Mouse (Mus musculus) neural tube, embryonic 11.5 days (tissue): ENCODE measurements around the gene Socs2. TPM values are rescaled to one million over a fixed set of nuclear protein-coding genes. Genes with fewer than 3 reads are reported as not detected.

ENCODE experiments used
- ATAC-seq: fragments of 200-750 bp; cut with Nextera tagmentation; 2 replicates; pipeline ENCODE4 v1.8.0; 2017; ENCODE audit warnings: moderate number of reproducible peaks, mild to moderate bottlenecking, moderate TSS enrichment, moderate library complexity; ENCODE audit not compliant: insufficient read depth, low FRiP score, low TSS enrichment
- DNase-seq: peaks from one replicate; pipeline ENCODE4 v3.0.0-alpha.2; 2015; ENCODE audit warnings: low spot score
- H3K27ac ChIP-seq: fragments of 300-500 bp; sonication (generic); 2 replicates; pipeline ENCODE4 v1.5.1; 2014; ENCODE audit warnings: low read depth, mild to moderate bottlenecking, low read length
- H3K27me3 ChIP-seq: fragments of 300-500 bp; sonication (generic); 2 replicates; pipeline ENCODE4 v1.6.1; 2014; ENCODE audit warnings: mild to moderate bottlenecking, low read length, mixed read lengths; ENCODE audit not compliant: control insufficient read depth, insufficient read depth
- H3K36me3 ChIP-seq: fragments of 300-500 bp; sonication (generic); 2 replicates; pipeline ENCODE4 v1.6.1; 2014; ENCODE audit warnings: mild to moderate bottlenecking, low read length, moderate library complexity, mixed read lengths; ENCODE audit not compliant: control insufficient read depth, insufficient read depth
- H3K4me1 ChIP-seq: fragments of 300-500 bp; sonication (generic); 2 replicates; pipeline ENCODE4 v1.6.1; 2014; ENCODE audit warnings: low read length, mixed read lengths; ENCODE audit not compliant: control insufficient read depth, insufficient read depth
- H3K4me2 ChIP-seq: fragments of 300-500 bp; sonication (generic); 2 replicates; pipeline ENCODE4 v1.6.1; 2014; ENCODE audit warnings: low read depth, mild to moderate bottlenecking, moderate library complexity
- H3K4me3 ChIP-seq: fragments of 300-500 bp; sonication (generic); 2 replicates; pipeline ENCODE4 v1.5.1; 2014; ENCODE audit warnings: low read depth, low read length
- H3K9ac ChIP-seq: fragments of 300-500 bp; sonication (generic); 2 replicates; pipeline ENCODE4 v1.6.1; 2014; ENCODE audit warnings: mild to moderate bottlenecking, low read length
- H3K9me3 ChIP-seq: fragments of 300-500 bp; sonication (generic); 2 replicates; pipeline ENCODE4 v1.6.1; 2016; ENCODE audit warnings: low read length; ENCODE audit not compliant: control insufficient read depth
- WGBS: fragments of 180-500 bp; shearing (Covaris S2); extraction: QIAGEN DNeasy Blood & Tissue Kit; methylation state at CpG from one replicate; pipeline ENCODE4 v1.1.7; 2014; 5-methylcytosine and 5-hydroxymethylcytosine counted together
- polyA plus RNA-seq: library from polyadenylated mRNA; unstranded; fragments of >200 nt; fragmentation: Nextera tagmentation; extraction: Ambion mirVana; gene quantifications from 2 replicates; pipeline ENCODE4 v1.2.1, GENCODE M21; 2014

The Socs2 gene
- polyA plus RNA-seq, 1 experiment from 2014 or later = 46.0 TPM

- WGBS = under 1% methylated on average over 61 of the region's 65 CpGs
- peak; percentile 76 for DNase-seq
- H3K4me3 ChIP-seq = peak overlapping the region; percentile 66
- H3K4me2 ChIP-seq = peak overlapping the region; percentile 85
- H3K27me3 ChIP-seq = peaks cover 3% of the 10 kb centered on the region; the same call in 1 of the 2 replicates
- no peaks in the 10 kb centered on the region for H3K36me3 ChIP-seq
- no peaks in the 10 kb centered on the region for H3K9me3 ChIP-seq
- peak overlapping the region; percentile 77 for H3K9ac ChIP-seq
- H3K4me1 ChIP-seq = peaks cover 4% of the 10 kb centered on the region; the same call in 1 of the 2 replicates
- peak overlapping the region; percentile 88 for H3K27ac ChIP-seq
- peak; percentile 27 for ATAC-seq
These were observed 1.2 kb downstream of the Socs2 start for GRCm38 (mm10) chr10:95415533-95416360.

GRCm38 (mm10) chr10:95415159-95415532 lies 1.8 kb downstream of the Socs2 start:
- H3K36me3 ChIP-seq = no peaks in the 10 kb centered on the region
- H3K27ac ChIP-seq = 0 out of 2 replicates have a peak overlapping the region, but pooled peaks have one; percentile 11
- peak overlapping the region; percentile 85 for H3K4me2 ChIP-seq
- 0% methylated on average over 15 of the region's 15 CpGs for WGBS
- peaks cover 3% of the 10 kb centered on the region; the same call in 1 of the 2 replicates for H3K27me3 ChIP-seq
- H3K4me1 ChIP-seq = peaks cover 4% of the 10 kb centered on the region; the same call in 1 of the 2 replicates
- H3K4me3 ChIP-seq = peak overlapping the region; percentile 66
- H3K9me3 ChIP-seq = no peaks in the 10 kb centered on the region
- DNase-seq (no peak), ATAC-seq (no peak; the same call in 1 of the 2 replicates)
- peak overlapping the region; percentile 77 for H3K9ac ChIP-seq

DNA sequence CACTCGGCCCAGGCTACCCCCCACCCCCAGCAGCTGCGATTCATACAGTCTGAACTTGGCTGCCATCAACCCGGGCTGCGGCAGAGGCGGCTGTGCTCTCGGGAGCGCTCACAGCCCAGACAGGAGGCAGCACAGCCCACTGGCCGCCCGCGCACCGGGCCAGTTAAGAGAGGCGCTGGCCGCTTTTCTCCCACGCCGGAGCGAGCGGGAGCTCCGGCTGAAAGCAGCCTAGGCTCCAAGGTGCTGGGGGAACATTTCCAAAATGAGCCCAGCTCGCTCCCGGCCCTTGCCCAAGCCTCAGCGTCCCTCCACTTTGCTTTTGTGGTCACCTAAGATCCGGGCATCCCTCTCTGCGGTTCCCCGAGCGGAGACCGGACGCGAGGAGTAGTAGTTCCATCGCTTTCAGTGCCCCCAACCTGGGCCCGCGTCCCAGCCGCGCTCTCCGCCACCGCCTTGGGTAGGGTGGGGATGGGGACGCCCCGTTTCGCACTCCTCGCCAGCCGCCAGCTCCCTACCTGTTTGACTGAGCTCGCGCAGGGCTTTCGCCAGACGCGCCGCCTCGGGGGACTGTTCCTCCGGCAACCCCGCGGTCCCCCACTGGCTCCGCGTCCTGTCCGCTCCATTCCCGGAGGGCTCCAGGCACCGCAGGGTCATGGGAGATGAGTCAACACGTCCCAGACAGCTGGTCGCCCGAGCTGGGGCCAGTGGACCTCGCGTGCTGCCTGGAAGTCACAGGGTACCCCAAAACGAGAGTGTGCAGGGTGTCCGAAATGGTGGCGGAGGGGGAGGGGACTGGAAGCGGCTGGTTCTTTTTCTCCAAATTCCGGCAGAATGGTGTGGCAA lies 2.4 kb downstream of the Socs2 start:
- ATAC-seq (0 out of 2 replicates have a peak, but pooled peaks have one; percentile 17), DNase-seq (peak; percentile 79)
- Histone ChIP-seq H3K27ac (no peak overlapping the region), H3K4me1 (peaks cover 4% of the 10 kb centered on the region; the same call in 1 of the 2 replicates), H3K9ac (peak overlapping the region; percentile 77), H3K27me3 (peaks cover 3% of the 10 kb centered on the region; the same call in 1 of the 2 replicates), H3K4me3 (peak overlapping the region; percentile 66), H3K36me3 (no peaks in the 10 kb centered on the region), H3K9me3 (no peaks in the 10 kb centered on the region), H3K4me2 (peak overlapping the region; percentile 85)
- under 1% methylated on average over 65 of the region's 65 CpGs for WGBS

GRCm38 (mm10) chr10:95411139-95411538 lies 5.8 kb downstream of the Socs2 start:
- H3K27me3 ChIP-seq = peaks cover 3% of the 10 kb centered on the region; the same call in 1 of the 2 replicates
- no peaks in the 10 kb centered on the region for H3K36me3 ChIP-seq
- no peak overlapping the region for H3K4me2 ChIP-seq
- DNase-seq (no peak), ATAC-seq (no peak)
- WGBS = 76% methylated on average over 9 of the region's 9 CpGs
- H3K4me1 ChIP-seq = no peaks in the 10 kb centered on the region
- H3K4me3 ChIP-seq = no peak overlapping the region
- H3K9me3 ChIP-seq = no peaks in the 10 kb centered on the region
- H3K27ac ChIP-seq = no peak overlapping the region
- no peak overlapping the region for H3K9ac ChIP-seq

- ATAC-seq (no peak), DNase-seq (no peak)
- no peak overlapping the region for H3K4me2 ChIP-seq
- H3K36me3 ChIP-seq = no peaks in the 10 kb centered on the region
- no peaks in the 10 kb centered on the region for H3K4me1 ChIP-seq
- peaks cover 3% of the 10 kb centered on the region; the same call in 1 of the 2 replicates for H3K27me3 ChIP-seq
- 90% methylated on average over 7 of the region's 7 CpGs for WGBS
- no peaks in the 10 kb centered on the region for H3K9me3 ChIP-seq
- H3K9ac ChIP-seq = no peak overlapping the region
- H3K27ac ChIP-seq = no peak overlapping the region
- H3K4me3 ChIP-seq = no peak overlapping the region
These were observed 6.3 kb downstream of the Socs2 start for GRCm38 (mm10) chr10:95410709-95411108.

DNA sequence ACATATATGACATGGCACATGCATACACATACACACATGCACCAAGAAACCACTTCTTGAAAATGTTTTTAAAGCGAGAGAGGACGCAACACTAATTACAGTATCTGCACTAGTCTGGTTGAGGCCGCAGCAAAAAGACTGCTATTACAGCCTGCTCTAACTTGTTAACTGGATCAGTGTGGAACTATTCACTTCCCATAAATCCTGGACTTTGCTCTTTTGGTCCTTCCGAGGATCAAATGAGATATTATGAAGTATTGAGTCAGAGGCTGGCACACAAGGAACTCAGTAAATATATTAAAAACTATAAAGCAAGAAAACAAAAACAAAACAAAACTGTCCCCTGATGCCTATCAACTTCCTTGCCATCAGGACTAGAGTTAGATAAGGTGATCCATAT lies 6.8 kb downstream of the Socs2 start:
- no peak overlapping the region for H3K4me3 ChIP-seq
- DNase-seq = no peak
- no peak for ATAC-seq
- no peaks in the 10 kb centered on the region; the same call in 1 of the 2 replicates for H3K27me3 ChIP-seq
- 86% methylated on average over 4 of the region's 4 CpGs for WGBS
- no peak overlapping the region for H3K9ac ChIP-seq
- H3K9me3 ChIP-seq = no peaks in the 10 kb centered on the region
- H3K4me2 ChIP-seq = no peak overlapping the region
- no peaks in the 10 kb centered on the region for H3K4me1 ChIP-seq
- no peak overlapping the region for H3K27ac ChIP-seq
- no peaks in the 10 kb centered on the region for H3K36me3 ChIP-seq

DNA sequence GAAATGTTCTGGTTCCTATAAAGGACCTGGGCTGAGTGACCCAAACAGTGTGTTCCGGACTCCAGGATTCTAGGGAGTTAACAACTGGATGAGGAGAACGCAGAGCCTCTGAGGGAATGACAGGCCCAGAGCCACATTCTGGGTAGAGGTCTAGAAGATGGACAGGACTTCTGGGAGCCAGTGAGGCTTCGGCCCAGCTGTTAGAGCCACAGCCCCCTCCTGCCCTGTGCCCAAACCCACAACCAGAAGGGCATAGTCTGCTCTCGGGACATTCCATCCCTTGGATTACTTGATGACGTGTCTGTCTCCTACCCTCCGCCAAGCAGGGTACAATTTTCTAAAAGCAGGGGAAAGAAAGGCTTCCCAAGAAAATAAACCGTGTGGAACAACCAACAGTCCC lies 7.8 kb downstream of the Socs2 start:
- no peak for DNase-seq

GRCm38 (mm10) chr10:95408487-95408886 lies 8.5 kb downstream of the Socs2 start:
- Histone ChIP-seq H3K27me3 (no peaks in the 10 kb centered on the region), H3K4me1 (no peaks in the 10 kb centered on the region), H3K4me2 (no peak overlapping the region), H3K9ac (no peak overlapping the region), H3K27ac (no peak overlapping the region), H3K9me3 (no peaks in the 10 kb centered on the region), H3K4me3 (no peak overlapping the region), H3K36me3 (no peaks in the 10 kb centered on the region)
- WGBS = 75% methylated on average over 9 of the region's 9 CpGs
- ATAC-seq = no peak
- no peak for DNase-seq

More for the DNA sequence above, 7.8 kb downstream of the Socs2 start:
- no peaks in the 10 kb centered on the region; the same call in 1 of the 2 replicates for H3K27me3 ChIP-seq
- no peaks in the 10 kb centered on the region for H3K9me3 ChIP-seq
- no peak overlapping the region for H3K9ac ChIP-seq
- no peaks in the 10 kb centered on the region for H3K36me3 ChIP-seq
- no peak overlapping the region for H3K4me3 ChIP-seq
- no peak overlapping the region for H3K27ac ChIP-seq
- no peaks in the 10 kb centered on the region for H3K4me1 ChIP-seq
- no peak for ATAC-seq
- 78% methylated on average over 7 of the region's 7 CpGs for WGBS
- H3K4me2 ChIP-seq = no peak overlapping the region
